Mouse (Mus musculus) CH12.LX (cell line): ENCODE results near the gene Gmnn. TPM values are rescaled to one million over a fixed set of nuclear protein-coding genes. Genes with fewer than 3 reads are reported as not detected.

ENCODE experiments used
- DNase-seq: peaks from one replicate; pipeline ENCODE4 v3.0.0-alpha.2; 2013; ENCODE audit errors: extremely low read depth
- H3K27ac ChIP-seq: 2 replicates; pipeline ENCODE4 v1.5.1; 2012; ENCODE audit warnings: low read depth, mild to moderate bottlenecking, control low read depth, moderate library complexity; ENCODE audit not compliant: insufficient read depth
- H3K27me3 ChIP-seq: replicated peaks from 2 replicates; pipeline ENCODE3; 2012; ENCODE audit warnings: inconsistent platforms
- H3K36me3 ChIP-seq, 2 experiments: replicated peaks in 1 of 2; 2 replicates each; pipeline versions ENCODE3 to v1.6.1; 2012; ENCODE audit warnings: inconsistent platforms in 1 of 2, low read length in 1 of 2, mild to moderate bottlenecking in 1 of 2, mixed read lengths in 1 of 2, moderate library complexity in 1 of 2; ENCODE audit not compliant: control insufficient read depth in 1 of 2, insufficient read depth in 1 of 2
- H3K4me1 ChIP-seq, 2 experiments: 2 replicates each; pipeline ENCODE4 v1.6.1; 2012; ENCODE audit warnings: inconsistent platforms in 1 of 2, moderate library complexity in 1 of 2; ENCODE audit not compliant: insufficient read depth in 2 of 2, control insufficient read depth in 1 of 2
- H3K4me2 ChIP-seq: 2 replicates; pipeline ENCODE4 v1.6.1; 2012; ENCODE audit warnings: low read depth, mild to moderate bottlenecking, control low read depth; ENCODE audit not compliant: poor library complexity, insufficient read depth, severe bottlenecking
- H3K4me3 ChIP-seq, 3 experiments: fragments of 150-350 bp in 1 of 3; sonication (generic) in 1 of 3; replicated peaks in 1 of 3; 2 replicates each; pipeline versions ENCODE3 to v1.5.1; 2011 to 2012; ENCODE audit warnings: low read depth in 2 of 3, low read length in 2 of 3, mild to moderate bottlenecking in 2 of 3, moderate library complexity in 2 of 3, control low read depth in 1 of 3, improper control_type of control experiment in 1 of 3, inconsistent platforms in 1 of 3, mixed read lengths in 1 of 3; ENCODE audit not compliant: poor library complexity in 1 of 3
- H3K79me2 ChIP-seq: replicated peaks from 2 replicates; pipeline ENCODE4 v1.6.1; 2012; ENCODE audit warnings: mild to moderate bottlenecking, moderate library complexity; ENCODE audit not compliant: control insufficient read depth, poor library complexity, insufficient read depth, severe bottlenecking; ENCODE audit errors: extremely low read depth
- H3K9ac ChIP-seq: 2 replicates; pipeline ENCODE4 v1.6.1; 2012; ENCODE audit warnings: low read depth, mild to moderate bottlenecking, control low read depth, moderate library complexity; ENCODE audit not compliant: insufficient read depth
- H3K9me3 ChIP-seq: replicated peaks from 2 replicates; pipeline ENCODE3; 2012; ENCODE audit warnings: low read length, inconsistent platforms, mixed read lengths
- BHLHE40 ChIP-seq: IDR thresholded peaks from 2 replicates; pipeline ENCODE4 v1.6.1; 2011; ENCODE audit warnings: mild to moderate bottlenecking, low read depth, low read length, improper control_type of control experiment
- CHD1 ChIP-seq: IDR thresholded peaks from 2 replicates; pipeline ENCODE4 v1.6.1; 2012; ENCODE audit warnings: low read depth, low read length, improper control_type of control experiment, inconsistent platforms
- CHD2 ChIP-seq: IDR thresholded peaks from 2 replicates; pipeline ENCODE4 v1.6.1; 2011; ENCODE audit warnings: low read length, improper control_type of control experiment
- CTCF ChIP-seq, 2 experiments: IDR thresholded peaks in 1 of 2; conservative IDR thresholded peaks in 1 of 2; 2 replicates each; pipeline ENCODE4 v1.5.1; 2011 to 2012; ENCODE audit warnings: low read depth in 2 of 2, low read length in 2 of 2, improper control_type of control experiment in 1 of 2, inconsistent platforms in 1 of 2, mild to moderate bottlenecking in 1 of 2, moderate library complexity in 1 of 2
- E2F4 ChIP-seq: IDR thresholded peaks from 2 replicates; pipeline ENCODE4 v1.6.1; 2011; ENCODE audit warnings: low read depth, low read length, improper control_type of control experiment; ENCODE audit not compliant: insufficient replicate concordance
- ELF1 ChIP-seq: IDR thresholded peaks from 2 replicates; pipeline ENCODE4 v1.6.1; 2014; ENCODE audit warnings: low read depth, mild to moderate bottlenecking, inconsistent platforms, low read length, improper control_type of control experiment
- EP300 ChIP-seq: IDR thresholded peaks from 2 replicates; pipeline ENCODE4 v1.6.1; 2011; ENCODE audit warnings: low read length, improper control_type of control experiment
- ETS1 ChIP-seq: conservative IDR thresholded peaks from 2 replicates; pipeline ENCODE4 v1.6.1; 2012; ENCODE audit warnings: low read depth, mild to moderate bottlenecking, inconsistent platforms, low read length, improper control_type of control experiment, moderate library complexity
- GABPA ChIP-seq: IDR thresholded peaks from 2 replicates; pipeline ENCODE4 v1.6.1; 2012; ENCODE audit warnings: low read depth, low read length, improper control_type of control experiment, inconsistent platforms; ENCODE audit not compliant: insufficient replicate concordance
- HCFC1 ChIP-seq: IDR thresholded peaks from 2 replicates; pipeline ENCODE4 v1.6.1; 2012; ENCODE audit warnings: low read depth, mild to moderate bottlenecking, inconsistent platforms, low read length, improper control_type of control experiment
- IRF4 ChIP-seq: IDR thresholded peaks from 2 replicates; pipeline ENCODE4 v1.6.1; 2014; ENCODE audit warnings: low read depth, mild to moderate bottlenecking, inconsistent platforms, low read length, improper control_type of control experiment
- JUN ChIP-seq: IDR thresholded peaks from 2 replicates; pipeline ENCODE4 v1.6.1; 2011; ENCODE audit warnings: low read depth, mild to moderate bottlenecking, low read length, improper control_type of control experiment, moderate library complexity; ENCODE audit not compliant: insufficient read depth
- JUND ChIP-seq: conservative IDR thresholded peaks from 2 replicates; pipeline ENCODE4 v1.6.1; 2011; ENCODE audit warnings: low read depth, low read length, improper control_type of control experiment
- KAT2A ChIP-seq: IDR thresholded peaks from 2 replicates; pipeline ENCODE4 v1.6.1; 2012; ENCODE audit warnings: low read length, improper control_type of control experiment, inconsistent platforms; ENCODE audit not compliant: insufficient replicate concordance
- MAFK ChIP-seq: IDR thresholded peaks from 2 replicates; pipeline ENCODE4 v1.6.1; 2011; ENCODE audit warnings: low read length, improper control_type of control experiment; ENCODE audit not compliant: insufficient replicate concordance
- MAX ChIP-seq: IDR thresholded peaks from 2 replicates; pipeline ENCODE4 v1.6.1; 2011; ENCODE audit warnings: low read length, improper control_type of control experiment
- MAZ ChIP-seq: IDR thresholded peaks from 2 replicates; pipeline ENCODE4 v1.6.1; 2012; ENCODE audit warnings: low read depth, mild to moderate bottlenecking, inconsistent platforms, low read length, improper control_type of control experiment, moderate library complexity
- MEF2A ChIP-seq: IDR thresholded peaks from 2 replicates; pipeline ENCODE4 v1.6.1; 2014; ENCODE audit warnings: low read depth, mild to moderate bottlenecking, inconsistent platforms, low read length, improper control_type of control experiment, borderline replicate concordance
- MXI1 ChIP-seq: IDR thresholded peaks from 2 replicates; pipeline ENCODE4 v1.6.1; 2011; ENCODE audit warnings: mild to moderate bottlenecking, low read depth, low read length, improper control_type of control experiment
- MYC ChIP-seq: IDR thresholded peaks from 2 replicates; pipeline ENCODE4 v1.6.1; 2011; ENCODE audit warnings: low read depth, mild to moderate bottlenecking, improper control_type of control experiment, low read length
- NELFE ChIP-seq: IDR thresholded peaks from 2 replicates; pipeline ENCODE4 v1.6.1; 2011; ENCODE audit warnings: low read depth, low read length, improper control_type of control experiment
- NRF1 ChIP-seq: IDR thresholded peaks from 2 replicates; pipeline ENCODE4 v1.6.1; 2014; ENCODE audit warnings: low read depth, mild to moderate bottlenecking, inconsistent platforms, low read length, improper control_type of control experiment, moderate library complexity
- PAX5 ChIP-seq: IDR thresholded peaks from 2 replicates; pipeline ENCODE4 v1.6.1; 2012; ENCODE audit warnings: low read length, inconsistent platforms, mixed read lengths
- POLR2A ChIP-seq: IDR thresholded peaks from 2 replicates; pipeline ENCODE4 v1.6.1; 2011; ENCODE audit warnings: low read depth, mild to moderate bottlenecking, improper control_type of control experiment, low read length
- POLR2AphosphoS2 ChIP-seq: IDR thresholded peaks from 2 replicates; pipeline ENCODE4 v1.6.1; 2011; ENCODE audit warnings: low read depth, low read length, improper control_type of control experiment
- RAD21 ChIP-seq: IDR thresholded peaks from 2 replicates; pipeline ENCODE4 v1.6.1; 2011; ENCODE audit warnings: low read depth, mild to moderate bottlenecking, low read length, improper control_type of control experiment, moderate library complexity
- RCOR1 ChIP-seq: conservative IDR thresholded peaks from 2 replicates; pipeline ENCODE4 v1.6.1; 2012; ENCODE audit warnings: low read depth, mild to moderate bottlenecking, inconsistent platforms, low read length, improper control_type of control experiment
- SIN3A ChIP-seq: IDR thresholded peaks from 2 replicates; pipeline ENCODE4 v1.6.1; 2012; ENCODE audit warnings: low read length, improper control_type of control experiment, inconsistent platforms
- SMC3 ChIP-seq: IDR thresholded peaks from 2 replicates; pipeline ENCODE4 v1.6.1; 2011; ENCODE audit warnings: low read depth, low read length, improper control_type of control experiment
- TBP ChIP-seq: conservative IDR thresholded peaks from 2 replicates; pipeline ENCODE4 v1.6.1; 2011; ENCODE audit warnings: low read depth, low read length, improper control_type of control experiment
- TCF12 ChIP-seq: IDR thresholded peaks from 2 replicates; pipeline ENCODE4 v1.6.1; 2014; ENCODE audit warnings: low read depth, mild to moderate bottlenecking, inconsistent platforms, low read length, improper control_type of control experiment
- UBTF ChIP-seq: IDR thresholded peaks from 2 replicates; pipeline ENCODE4 v1.6.1; 2012; ENCODE audit warnings: low read depth, mild to moderate bottlenecking, inconsistent platforms, low read length, improper control_type of control experiment, moderate library complexity
- USF1 ChIP-seq: IDR thresholded peaks from 2 replicates; pipeline ENCODE4 v1.6.1; 2014; ENCODE audit warnings: low read depth, mild to moderate bottlenecking, inconsistent platforms, low read length, improper control_type of control experiment
- USF2 ChIP-seq: conservative IDR thresholded peaks from 2 replicates; pipeline ENCODE4 v1.6.1; 2011; ENCODE audit warnings: low read depth, low read length, improper control_type of control experiment
- ZC3H11A ChIP-seq: IDR thresholded peaks from 2 replicates; pipeline ENCODE4 v1.6.1; 2012; ENCODE audit warnings: low read depth, mild to moderate bottlenecking, inconsistent platforms, low read length, improper control_type of control experiment
- ZKSCAN1 ChIP-seq: IDR thresholded peaks from 2 replicates; pipeline ENCODE4 v1.6.1; 2012; ENCODE audit warnings: low read depth, inconsistent platforms, low read length, improper control_type of control experiment, borderline replicate concordance
- ZMIZ1 ChIP-seq: IDR thresholded peaks from 2 replicates; pipeline ENCODE4 v1.6.1; 2012; ENCODE audit warnings: low read depth, mild to moderate bottlenecking, inconsistent platforms, low read length, improper control_type of control experiment
- ZNF384 ChIP-seq: IDR thresholded peaks from 2 replicates; pipeline ENCODE4 v1.6.1; 2012; ENCODE audit warnings: low read depth, low read length, improper control_type of control experiment, inconsistent platforms
- dilution Hi-C: fragments of 300-500 bp; cut with MboI; formaldehyde crosslinking; loops from 2 replicates; pipeline ENCODE4 v1.14.3; 2020; ENCODE audit warnings: low sequenced_read_pairs; ENCODE audit not compliant: extremely low pct_unique_long_range_greater_than_20kb, extremely low pct_ligation_motif_present
- in situ Hi-C: fragments of 300-500 bp; cut with MboI; formaldehyde crosslinking; loops from 3 replicates; pipeline ENCODE4 v1.14.3; 2019; ENCODE audit warnings: low sequenced_read_pairs, low pct_ligation_motif_present, low pct_unique_long_range_greater_than_20kb, mixed read lengths
- polyA plus RNA-seq: library from polyadenylated mRNA; unstranded; fragments of >175 nt; gene quantifications from 2 replicates; pipeline ENCODE4 v1.2.1, GENCODE M21; 2012; ENCODE audit warnings: low read depth; ENCODE audit not compliant: insufficient read length
- total RNA-seq, 2 experiments: library from RNA; depleted of rRNA; stranded (reverse); fragments of 300-350 nt in 1 of 2; fragments of >200 nt in 1 of 2; gene quantifications; 2 replicates each; pipeline ENCODE4 v1.2.3; 2012 to 2014

Gene Gmnn
- total and polyA plus RNA-seq, 3 experiments, result 117 to 166 (median 166) TPM

DNA sequence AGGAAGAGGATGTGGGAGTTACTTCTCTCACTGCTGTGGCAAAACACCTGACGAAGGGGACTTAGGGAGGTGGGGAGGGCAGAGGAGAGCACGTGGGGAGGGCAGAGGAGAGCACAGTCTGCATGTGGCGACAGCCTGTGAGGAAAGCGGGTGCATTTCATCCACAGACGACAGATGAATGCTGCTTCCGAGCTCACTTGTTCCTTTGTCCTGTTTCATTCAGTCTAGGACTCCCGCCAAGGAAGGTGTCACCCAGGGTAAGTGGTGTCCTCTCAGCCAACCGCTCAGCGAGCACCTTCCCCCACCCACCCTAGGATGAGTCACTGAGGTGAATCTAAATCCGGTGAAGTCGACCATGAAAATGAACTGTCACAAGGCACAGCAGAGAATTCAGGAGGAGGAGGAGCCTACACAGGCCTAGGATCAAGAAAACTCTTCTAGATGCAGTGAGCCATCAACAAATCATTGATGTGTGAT is 24.3 kb upstream of the Gmnn start:
- H3K4me3 ChIP-seq, result peak overlapping the region in 2 of 3 experiments; percentile 3 to 21
- peak; percentile 93 for DNase-seq
- H3K9me3 ChIP-seq, result peaks cover 2% of the 10 kb centered on the region
- in situ Hi-C loops, result no loop called here
- TF ChIP-seq ZC3H11A, result no peak
- peak; percentile 43; the same call in 1 of the 2 replicates for TF ChIP-seq ETS1
- no peak for TF ChIP-seq MAFK
- no peak for TF ChIP-seq ZKSCAN1
- no peak for TF ChIP-seq HCFC1
- TF ChIP-seq ELF1, result peak; percentile 30; the same call in 1 of the 2 replicates
- no peak for TF ChIP-seq PAX5
- peak; percentile 98 for TF ChIP-seq MYC
- peak; percentile 77 for TF ChIP-seq MAZ
- peak; percentile 55 for TF ChIP-seq JUND
- peak; percentile 69 for TF ChIP-seq NELFE
- TF ChIP-seq USF1, result peak; percentile 14; the same call in 1 of the 2 replicates
- 0 out of 2 replicates have a peak, but pooled peaks have one; percentile 16 for TF ChIP-seq USF2
- TF ChIP-seq SMC3, result no peak
- no peak for TF ChIP-seq RCOR1
- TF ChIP-seq KAT2A, result no peak
- peak; percentile 21; the same call in 1 of the 2 replicates for TF ChIP-seq TBP
- TF ChIP-seq TCF12, result peak; percentile 28; the same call in 1 of the 2 replicates
- TF ChIP-seq E2F4, result 0 out of 2 replicates have a peak, but pooled peaks have one; percentile 78
- peak; percentile 21 for TF ChIP-seq EP300
- TF ChIP-seq CHD1, result no peak
- TF ChIP-seq POLR2A, result peak; percentile 66
- no peak for TF ChIP-seq NRF1
- TF ChIP-seq ZMIZ1, result no peak
- TF ChIP-seq SIN3A, result peak; percentile 83
- no peak for TF ChIP-seq ZNF384
- TF ChIP-seq MAX, result peak; percentile 92
- TF ChIP-seq MXI1, result peak; percentile 77; the same call in 1 of the 2 replicates
- no peak for TF ChIP-seq CTCF (conservative IDR thresholded peaks at IDR 0.05 in 1 of 2, IDR thresholded peaks at IDR 0.05 in 1 of 2; ENCODE audit: low read depth in 2 of 2, low read length in 2 of 2)
- TF ChIP-seq POLR2AphosphoS2, result no peak
- TF ChIP-seq RAD21, result no peak
- TF ChIP-seq MEF2A, result peak; percentile 50; the same call in 1 of the 2 replicates
- peak; percentile 72 for TF ChIP-seq IRF4
- TF ChIP-seq GABPA, result no peak
- TF ChIP-seq BHLHE40, result peak; percentile 81
- TF ChIP-seq UBTF, result no peak
- 0 out of 2 replicates have a peak, but pooled peaks have one; percentile 62 for TF ChIP-seq CHD2
- TF ChIP-seq JUN, result peak; percentile 67
- H3K79me2 ChIP-seq, result no peaks in the 10 kb centered on the region
- dilution Hi-C loops, result no loop called here
- peak overlapping the region; percentile 37 for H3K27ac ChIP-seq
- H3K36me3 ChIP-seq, result no peaks in the 10 kb centered on the region
- H3K9ac ChIP-seq, result no peak overlapping the region
- peak overlapping the region; percentile 5 for H3K4me2 ChIP-seq
- peaks cover 14 to 38% of the 10 kb centered on the region in 2 experiments for H3K4me1 ChIP-seq
- no peaks in the 10 kb centered on the region for H3K27me3 ChIP-seq
